Mouse (Mus musculus): Measurements from ENCODE around the gene Olfr711.
"Not testable (repeated sequence)": the region's sequence is repeated elsewhere in the genome, so short reads cannot be mapped to it uniquely, and the experiment has no call there.

The Olfr711 gene

GRCm38 (mm10) chr7:106975353-106975752 lies at the start of gene Olfr711:
Gene Olfr711, minus strand, starts transcription at chr7:106975453.
- no peak for DNase-seq

GRCm38 (mm10) chr7:107005972-107006371 lies 30.7 kb upstream of the Olfr711 start, which contains the start of gene Olfr2:
Gene Olfr2, minus strand, starts transcription at chr7:107006072.
- DNase-seq: no peak

- no peak for DNase-seq
Measured at GRCm38 (mm10) chr7:107004169-107004568, 28.9 kb upstream of the Olfr711 start.

GRCm38 (mm10) chr7:107000798-107001197 lies 25.5 kb upstream of the Olfr711 start:
- no peak for DNase-seq

- no peak for DNase-seq
Measured at GRCm38 (mm10) chr7:106985236-106985635, 10.0 kb upstream of the Olfr711 start.

GRCm38 (mm10) chr7:106967503-106967902 lies 7.8 kb downstream of the Olfr711 start:
- DNase-seq: peak; percentile 3 to 5

GRCm38 (mm10) chr7:106963837-106964236 lies 11.4 kb downstream of the Olfr711 start, which contains the start of gene Olfr6:
Gene Olfr6, minus strand, starts transcription at chr7:106963937.
- DNase-seq: no peak

- DNase-seq: no peak
Measured at GRCm38 (mm10) chr7:106948212-106948611, 27.0 kb downstream of the Olfr711 start, which contains the start of gene Olfr710. Gene Olfr710, minus strand, starts transcription at chr7:106948312.

GRCm38 (mm10) chr7:106932119-106932518 lies 43.1 kb downstream of the Olfr711 start, which contains the start of gene Olfr709-ps1:
Gene Olfr709-ps1, minus strand, starts transcription at chr7:106932219.
- no peak for DNase-seq

GRCm38 (mm10) chr7:106920961-106921360 lies 54.3 kb downstream of the Olfr711 start:
- DNase-seq: not testable (repeated sequence)

All from kidney, postnatal 36 days (tissue).